Comparison of ENCODE assay signal across 1 mouse cellular context in the genomic region with DNA sequence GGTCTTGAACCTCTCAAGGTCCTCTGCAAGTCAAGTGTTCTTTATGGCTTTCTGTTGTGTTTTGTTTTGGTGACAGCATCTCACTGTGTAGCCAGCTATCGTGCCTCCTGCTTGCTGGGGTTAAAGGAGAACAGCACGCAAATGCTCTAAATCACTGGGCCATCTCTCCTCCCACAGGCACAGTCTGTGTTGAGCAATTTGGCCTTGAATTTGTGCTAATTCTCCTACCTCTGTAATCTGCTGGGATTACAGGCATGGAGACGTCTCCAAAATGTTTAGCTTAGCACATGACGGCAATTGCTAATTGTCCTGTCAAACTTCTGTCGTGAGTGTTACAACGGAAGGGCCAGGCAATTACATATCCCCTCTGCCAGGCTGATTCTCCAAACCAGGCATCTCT.
TF ChIP-seq lines count a peak whose summit lies in the region.

No protein-coding gene starts in this region.

TF ChIP-seq in CH12.LX, 34 proteins besides CTCF, POLR2A, EP300 and RAD21:
- TF ChIP-seq POLR2AphosphoS2 (IDR thresholded peaks at IDR 0.05; ENCODE audit: low read depth, low read length) (no peak), CHD1 (IDR thresholded peaks at IDR 0.05; ENCODE audit: low read depth, low read length) (peak; percentile 60; the same call in 1 of the 2 replicates)
